Mouse (Mus musculus): ENCODE results near the gene 4930523C07Rik. TPM values are rescaled to one million over a fixed set of nuclear protein-coding genes. Genes with fewer than 3 reads are reported as not detected.
A peak's percentile ranks its signal among the peaks of the same experiment; 100 is the strongest.

Gene 4930523C07Rik
- 3.5 and 5.4 TPM in 2 replicates for polyA plus RNA-seq (2016; fragmentation: Nextera tagmentation; extraction: Ambion mirVana)

GRCm38 (mm10) chr1:160044237-160045021 is at the start of gene 4930523C07Rik:
TSS of gene 4930523C07Rik (plus strand) at chr1:160044382.
- H3K36me3 ChIP-seq, result no peaks in the 10 kb centered on the region
- H3K4me1 ChIP-seq, result peaks cover 8% of the 10 kb centered on the region
- H3K27me3 ChIP-seq, result peaks cover 6% of the 10 kb centered on the region; the same call in 1 of the 2 replicates
- H3K9me3 ChIP-seq (replicated peaks), result no peaks in the 10 kb centered on the region
- no peak within 1 kb of the TSS for H3K27ac ChIP-seq
- H3K4me2 ChIP-seq (replicated peaks), result peak within 1 kb of the TSS; percentile 59
- WGBS, result 2% methylated on average over 33 of the region's 33 CpGs
- peak; percentile 58; the same call in 1 of the 2 replicates for ATAC-seq (ENCODE audit: low FRiP score)
- H3K4me3 ChIP-seq, result peak within 1 kb of the TSS; percentile 38
- H3K9ac ChIP-seq, result peak within 1 kb of the TSS; percentile 49

- H3K4me2 ChIP-seq (replicated peaks), result no peak overlapping the region
- 59% methylated on average over 2 of the region's 2 CpGs for WGBS
- H3K27me3 ChIP-seq, result no peaks in the 10 kb centered on the region
- H3K9ac ChIP-seq, result no peak overlapping the region
- H3K4me1 ChIP-seq, result no peaks in the 10 kb centered on the region
- H3K4me3 ChIP-seq, result no peak overlapping the region
- H3K36me3 ChIP-seq, result no peaks in the 10 kb centered on the region
- H3K9me3 ChIP-seq (replicated peaks), result no peaks in the 10 kb centered on the region
- H3K27ac ChIP-seq, result no peak overlapping the region
- no peak for ATAC-seq (ENCODE audit: low FRiP score)
Measured at GRCm38 (mm10) chr1:159997329-159997728, 46.9 kb upstream of the 4930523C07Rik start.

DNA sequence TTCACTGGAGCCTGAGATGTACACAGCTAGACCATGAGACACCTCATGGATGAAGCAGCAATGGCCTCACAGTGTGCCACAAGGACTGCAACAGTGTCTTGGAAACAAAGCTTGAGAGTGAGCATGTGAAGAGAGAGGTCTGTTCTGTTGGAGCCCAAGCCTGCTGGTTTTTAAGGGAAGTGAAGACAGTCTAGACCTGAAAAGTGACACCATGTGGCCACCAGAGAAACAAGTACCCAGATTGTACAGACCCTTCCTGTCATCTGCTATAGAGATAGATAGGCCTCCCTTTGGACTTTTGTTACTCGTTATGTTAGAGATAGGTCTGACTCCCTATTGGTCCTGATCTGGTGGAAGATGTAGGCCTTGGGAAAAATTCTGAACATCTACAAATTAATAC is 45.8 kb upstream of the 4930523C07Rik start:
- Histone ChIP-seq H3K4me1 (no peaks in the 10 kb centered on the region), H3K27ac (no peak overlapping the region), H3K9ac (no peak overlapping the region), H3K36me3 (no peaks in the 10 kb centered on the region), H3K27me3 (no peaks in the 10 kb centered on the region), H3K4me2 (replicated peaks) (no peak overlapping the region), H3K4me3 (no peak overlapping the region), H3K9me3 (replicated peaks) (no peaks in the 10 kb centered on the region)
- ATAC-seq (ENCODE audit: low FRiP score), result no peak
- WGBS, result 71% methylated on average over 1 of the region's 1 CpGs

GRCm38 (mm10) chr1:159999232-159999631 is 45.0 kb upstream of the 4930523C07Rik start:
- no peak overlapping the region for H3K4me3 ChIP-seq
- no peaks in the 10 kb centered on the region for H3K4me1 ChIP-seq
- no peak overlapping the region for H3K4me2 ChIP-seq (replicated peaks)
- H3K27ac ChIP-seq, result no peak overlapping the region
- H3K9me3 ChIP-seq (replicated peaks), result no peaks in the 10 kb centered on the region
- H3K9ac ChIP-seq, result no peak overlapping the region
- ATAC-seq (ENCODE audit: low FRiP score), result no peak
- H3K36me3 ChIP-seq, result no peaks in the 10 kb centered on the region
- WGBS, result 82% methylated on average over 3 of the region's 3 CpGs
- no peaks in the 10 kb centered on the region for H3K27me3 ChIP-seq

- no peaks in the 10 kb centered on the region for H3K9me3 ChIP-seq (replicated peaks)
- H3K4me1 ChIP-seq, result no peaks in the 10 kb centered on the region
- H3K4me3 ChIP-seq, result no peak overlapping the region
- no peaks in the 10 kb centered on the region for H3K27me3 ChIP-seq
- H3K27ac ChIP-seq, result no peak overlapping the region
- WGBS, result 68% methylated on average over 4 of the region's 4 CpGs
- no peak overlapping the region for H3K9ac ChIP-seq
- H3K4me2 ChIP-seq (replicated peaks), result no peak overlapping the region
- no peak for ATAC-seq (ENCODE audit: low FRiP score)
- no peaks in the 10 kb centered on the region for H3K36me3 ChIP-seq
Measured at GRCm38 (mm10) chr1:160005319-160005718, 38.9 kb upstream of the 4930523C07Rik start.

- H3K27ac ChIP-seq, result no peak overlapping the region
- 89% methylated on average over 8 of the region's 8 CpGs for WGBS
- no peaks in the 10 kb centered on the region for H3K4me1 ChIP-seq
- no peaks in the 10 kb centered on the region for H3K27me3 ChIP-seq
- no peaks in the 10 kb centered on the region for H3K36me3 ChIP-seq
- ATAC-seq (ENCODE audit: low FRiP score), result no peak
- H3K4me3 ChIP-seq, result no peak overlapping the region
- H3K9me3 ChIP-seq (replicated peaks), result no peaks in the 10 kb centered on the region
- H3K4me2 ChIP-seq (replicated peaks), result no peak overlapping the region
- no peak overlapping the region for H3K9ac ChIP-seq
Measured at GRCm38 (mm10) chr1:160006919-160007588, 37.1 kb upstream of the 4930523C07Rik start.

- Histone ChIP-seq H3K4me3 (no peak overlapping the region), H3K4me1 (no peaks in the 10 kb centered on the region), H3K9ac (no peak overlapping the region), H3K36me3 (no peaks in the 10 kb centered on the region), H3K27ac (no peak overlapping the region), H3K27me3 (no peaks in the 10 kb centered on the region), H3K9me3 (replicated peaks) (no peaks in the 10 kb centered on the region), H3K4me2 (replicated peaks) (no peak overlapping the region)
- no peak for ATAC-seq (ENCODE audit: low FRiP score)
- WGBS, result 94% methylated on average over 3 of the region's 3 CpGs
Measured at GRCm38 (mm10) chr1:160013042-160013441, 31.1 kb upstream of the 4930523C07Rik start.

- Histone ChIP-seq H3K4me3 (no peak overlapping the region), H3K27ac (no peak overlapping the region), H3K9ac (no peak overlapping the region), H3K36me3 (no peaks in the 10 kb centered on the region), H3K9me3 (replicated peaks) (no peaks in the 10 kb centered on the region), H3K4me2 (replicated peaks) (no peak overlapping the region), H3K27me3 (no peaks in the 10 kb centered on the region), H3K4me1 (0 out of 2 replicates have a peak, but pooled peaks cover 4% of the 10 kb centered on the region)
- WGBS, result 91% methylated on average over 10 of the region's 10 CpGs
- ATAC-seq (ENCODE audit: low FRiP score), result no peak
Measured at GRCm38 (mm10) chr1:160024339-160024980, 19.7 kb upstream of the 4930523C07Rik start.

- Histone ChIP-seq H3K4me3 (no peak overlapping the region), H3K27me3 (no peaks in the 10 kb centered on the region), H3K4me2 (replicated peaks) (no peak overlapping the region), H3K27ac (no peak overlapping the region), H3K4me1 (0 out of 2 replicates have a peak, but pooled peaks cover 4% of the 10 kb centered on the region), H3K9me3 (replicated peaks) (no peaks in the 10 kb centered on the region), H3K36me3 (no peaks in the 10 kb centered on the region), H3K9ac (no peak overlapping the region)
- ATAC-seq (ENCODE audit: low FRiP score), result no peak
- WGBS, result 83% methylated on average over 11 of the region's 11 CpGs
Measured at GRCm38 (mm10) chr1:160025146-160025894, 18.9 kb upstream of the 4930523C07Rik start.

- H3K9me3 ChIP-seq (replicated peaks), result no peaks in the 10 kb centered on the region
- no peak overlapping the region for H3K4me3 ChIP-seq
- H3K4me2 ChIP-seq (replicated peaks), result no peak overlapping the region
- H3K9ac ChIP-seq, result no peak overlapping the region
- 0 out of 2 replicates have a peak, but pooled peaks cover 4% of the 10 kb centered on the region for H3K4me1 ChIP-seq
- 88% methylated on average over 5 of the region's 5 CpGs for WGBS
- no peak overlapping the region for H3K27ac ChIP-seq
- no peaks in the 10 kb centered on the region for H3K27me3 ChIP-seq
- ATAC-seq (ENCODE audit: low FRiP score), result no peak
- H3K36me3 ChIP-seq, result no peaks in the 10 kb centered on the region
Measured at GRCm38 (mm10) chr1:160025895-160026255, 18.3 kb upstream of the 4930523C07Rik start.

GRCm38 (mm10) chr1:160027939-160028338 is 16.2 kb upstream of the 4930523C07Rik start:
- no peak overlapping the region for H3K27ac ChIP-seq
- WGBS, result 63% methylated on average over 4 of the region's 4 CpGs
- no peak for ATAC-seq (ENCODE audit: low FRiP score)
- no peak overlapping the region for H3K9ac ChIP-seq
- 0 out of 2 replicates have a peak, but pooled peaks cover 4% of the 10 kb centered on the region for H3K4me1 ChIP-seq
- no peak overlapping the region for H3K4me2 ChIP-seq (replicated peaks)
- H3K36me3 ChIP-seq, result no peaks in the 10 kb centered on the region
- H3K4me3 ChIP-seq, result no peak overlapping the region
- H3K9me3 ChIP-seq (replicated peaks), result no peaks in the 10 kb centered on the region
- H3K27me3 ChIP-seq, result no peaks in the 10 kb centered on the region

All from hindbrain, embryonic 12.5 days (tissue).